Mouse (Mus musculus) activated CD4-positive, CD25-positive, alpha-beta regulatory T cell, adult 9 weeks (primary cell): ENCODE measurements around the gene Mpz. TPM values are rescaled to one million over a fixed set of nuclear protein-coding genes. Genes with fewer than 3 reads are reported as not detected.

Source experiments
- polyA plus RNA-seq: library from polyadenylated mRNA; unstranded; fragments of 100-300 nt; shearing (Covaris generic); gene quantifications from one replicate; pipeline ENCODE4 v1.2.1, GENCODE M21; 2017

Mpz gene
- not detected for polyA plus RNA-seq

DNA sequence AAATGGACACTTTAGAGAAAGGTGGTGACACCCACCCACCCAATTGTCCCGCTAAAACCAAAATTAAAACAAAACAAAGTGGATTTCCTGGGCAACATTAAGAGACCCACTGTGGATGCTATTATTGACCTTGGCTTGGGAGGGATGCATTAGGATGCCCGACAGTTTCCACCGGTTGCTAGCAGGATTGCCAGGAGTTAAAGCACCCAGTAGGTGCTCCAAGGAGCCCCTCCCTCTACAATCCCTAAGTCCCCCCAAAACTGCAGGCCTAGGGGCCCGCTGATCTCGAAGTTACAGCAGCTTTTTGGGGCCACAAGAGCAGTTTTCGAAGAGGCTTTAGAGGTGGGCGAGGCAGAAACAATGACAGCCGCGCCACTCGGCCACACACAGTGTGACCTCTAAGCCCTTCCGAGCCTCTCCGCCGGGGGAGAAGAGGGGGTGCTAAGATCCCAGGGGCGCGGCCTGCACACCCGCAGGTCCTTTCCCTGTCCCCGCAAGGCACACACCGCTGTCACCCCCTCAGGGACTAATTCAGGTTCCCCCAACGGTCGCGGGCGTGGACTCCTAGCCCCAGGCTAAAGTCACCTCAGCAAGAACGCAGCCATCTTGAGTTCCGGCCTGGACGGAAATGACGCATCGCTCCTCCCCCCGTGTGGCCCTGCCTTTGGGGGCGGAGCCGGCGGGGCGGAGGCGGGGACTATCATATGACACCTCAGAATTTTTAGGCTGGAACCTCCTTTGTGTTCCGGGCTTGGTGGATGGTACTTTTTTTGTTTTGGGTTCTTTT is at the start of gene Mpz, which contains the start of gene Sdhc:
Gene Mpz, plus strand, starts transcription at position 738 of the 787 bp plus-strand sequence.
Gene Sdhc, minus strand, starts transcription at position 630 of the 787 bp plus-strand sequence.

DNA sequence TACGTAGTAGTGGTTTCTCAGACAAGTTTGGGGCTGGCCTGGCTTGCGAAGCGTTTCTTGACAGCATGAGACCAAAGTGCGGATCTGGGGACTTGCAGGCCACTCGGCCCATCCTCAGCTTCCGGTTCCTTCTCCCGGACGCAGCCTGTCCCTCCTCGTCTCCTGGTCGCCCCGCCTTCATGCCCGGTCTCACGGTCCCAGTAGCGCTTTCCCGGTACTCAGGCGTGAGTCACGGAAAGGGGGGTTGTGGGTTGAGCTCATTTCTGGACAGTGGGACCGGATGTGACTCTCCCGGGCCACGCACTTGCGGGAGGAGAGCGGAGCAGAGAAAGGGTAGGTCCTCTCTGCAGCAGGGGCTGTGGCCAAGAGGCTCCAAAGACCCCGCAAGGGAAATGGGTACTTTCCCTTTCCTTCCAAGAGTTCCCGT is 36.6 kb upstream of the Mpz start, which contains the start of gene Cfap126:
Gene Cfap126, plus strand, starts transcription at position 46 of the 427 bp plus-strand sequence.

DNA sequence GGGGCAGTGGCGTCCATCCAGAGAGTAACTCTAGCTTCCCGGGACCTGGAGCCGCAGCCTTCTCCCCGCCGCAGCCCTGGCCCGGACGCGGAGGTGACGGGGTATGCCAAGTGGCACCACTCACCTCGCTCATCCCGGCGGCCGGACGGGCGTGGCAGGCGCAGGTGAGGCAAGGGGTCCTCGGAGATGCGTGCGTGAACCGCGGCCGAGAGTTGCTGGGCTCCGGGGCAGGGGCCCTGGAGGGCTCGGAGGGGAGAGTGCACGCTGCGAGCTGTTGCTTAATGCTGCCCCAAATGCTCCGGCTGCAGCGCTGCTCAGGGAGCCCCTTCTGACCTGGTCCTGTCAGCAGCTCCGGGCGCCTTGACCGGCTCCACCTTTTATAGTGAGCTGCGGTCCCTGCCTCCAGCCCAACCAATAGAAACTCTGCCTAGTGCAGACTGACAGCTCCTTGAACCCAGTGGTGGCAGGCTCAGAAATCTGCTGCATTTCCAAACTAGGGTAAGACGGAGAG is 45.4 kb downstream of the Mpz start, which contains the start of gene Pcp4l1:
Gene Pcp4l1, minus strand, starts transcription at position 382 of the 511 bp plus-strand sequence.

Other genes with a start within 250 kb of the Mpz start
- not detected for gene Fcrlb, start 237.8 kb upstream of the Mpz start, polyA plus RNA-seq
- gene Fcrla, start 223.1 kb upstream of the Mpz start, polyA plus RNA-seq = 0.62 TPM
- 1.4 TPM for gene Fcgr2b, start 174.2 kb upstream of the Mpz start, polyA plus RNA-seq
- gene Fcgr4, start 131.8 kb upstream of the Mpz start, polyA plus RNA-seq = 0.66 TPM
- 1.9 TPM for gene Fcgr3, start 85.8 kb upstream of the Mpz start, polyA plus RNA-seq
- 2.1 TPM for gene Cfap126, start 36.8 kb upstream of the Mpz start, polyA plus RNA-seq
- 173 TPM for gene Sdhc, start 108 bp upstream of the Mpz start, polyA plus RNA-seq
- not detected for gene Pcp4l1, start 45.6 kb downstream of the Mpz start, polyA plus RNA-seq
- 0.38 TPM for gene Nr1i3, start 63.3 kb downstream of the Mpz start, polyA plus RNA-seq
- 38.8 TPM for gene Tomm40l, start 71.8 kb downstream of the Mpz start, polyA plus RNA-seq
- gene Apoa2, start 74.3 kb downstream of the Mpz start, polyA plus RNA-seq = not detected
- 10.2 TPM for gene Fcer1g, start 83.7 kb downstream of the Mpz start, polyA plus RNA-seq
- gene Adamts4, start 99.7 kb downstream of the Mpz start, polyA plus RNA-seq = not detected
- gene Ndufs2, start 100.7 kb downstream of the Mpz start, polyA plus RNA-seq = 185 TPM
- gene B4galt3, start 119.6 kb downstream of the Mpz start, polyA plus RNA-seq = 44.0 TPM
- 71.0 TPM for gene Ppox, start 130.5 kb downstream of the Mpz start, polyA plus RNA-seq
- 63.3 TPM for gene Usp21, start 137.3 kb downstream of the Mpz start, polyA plus RNA-seq
- gene Ufc1, start 144.3 kb downstream of the Mpz start, polyA plus RNA-seq = 67.8 TPM
- 41.6 TPM for gene Dedd, start 178.4 kb downstream of the Mpz start, polyA plus RNA-seq
- 57.0 TPM for gene Nit1, start 194.9 kb downstream of the Mpz start, polyA plus RNA-seq
- gene Pfdn2, start 195.0 kb downstream of the Mpz start, polyA plus RNA-seq = 113 TPM
- gene Klhdc9, start 210.1 kb downstream of the Mpz start, polyA plus RNA-seq = 0.24 TPM
- 0.17 TPM for gene Nectin4, start 219.4 kb downstream of the Mpz start, polyA plus RNA-seq
- gene Arhgap30, start 238.2 kb downstream of the Mpz start, polyA plus RNA-seq = 268 TPM